Mouse (Mus musculus) gastrocnemius, adult 2 months (tissue): ENCODE data around the gene Rab36. TPM values are rescaled to one million over a fixed set of nuclear protein-coding genes. Genes with fewer than 3 reads are reported as not detected.
A peak's percentile ranks its signal among the peaks of the same experiment; 100 is the strongest.
"Not testable (repeated sequence)": the region's sequence is repeated elsewhere in the genome, so short reads cannot be mapped to it uniquely, and the experiment has no call there.

ENCODE experiments used
- DNase-seq: peaks from one replicate; pipeline ENCODE4 v3.0.0; 2022
- H3K27ac ChIP-seq: fragments of 200-600 bp; 2 replicates; pipeline ENCODE4 v1.8.1; 2022; ENCODE audit warnings: mild to moderate bottlenecking
- H3K4me3 ChIP-seq: fragments of 200-600 bp; 2 replicates; pipeline ENCODE4 v1.8.1; 2022; ENCODE audit warnings: mild to moderate bottlenecking, moderate library complexity
- CTCF ChIP-seq: fragments of 200-600 bp; IDR thresholded peaks from 2 replicates; pipeline ENCODE4 v1.8.1; 2022; ENCODE audit warnings: antibody characterized with exemption, mild to moderate bottlenecking, moderate library complexity
- intact Hi-C: fragments of 180-260 bp; cut with DNase I; formaldehyde crosslinking; loops from one replicate; pipeline ENCODE4 v1.15.1; 2025
- total RNA-seq, 2 experiments: library from RNA; stranded (reverse); gene quantifications; 2 replicates each; pipeline ENCODE4 v1.2.3; 2021

Rab36 gene
- total RNA-seq, 2 experiments from 2014 or later, result 0.47 to 0.59 TPM

GRCm38 (mm10) chr10:75020271-75020670 is 16.6 kb upstream of the Rab36 start:
- no peak for TF ChIP-seq CTCF
- H3K4me3 ChIP-seq, result no peak overlapping the region
- no peak overlapping the region for H3K27ac ChIP-seq
- intact Hi-C loops, result loop anchor here (2.0 kb wide), 1 partner anchor 83 kb away; no protein-coding TSS in a partner anchor
- no peak for DNase-seq

GRCm38 (mm10) chr10:75021138-75021537 is 15.7 kb upstream of the Rab36 start:
- H3K4me3 ChIP-seq, result no peak overlapping the region
- no peak overlapping the region for H3K27ac ChIP-seq
- peak; percentile 71 for DNase-seq
- intact Hi-C loops, result loop anchor here (2.0 kb wide), 1 partner anchor 84 kb away; no protein-coding TSS in a partner anchor
- TF ChIP-seq CTCF, result peak; percentile 91

GRCm38 (mm10) chr10:75026491-75026890 is 10.4 kb upstream of the Rab36 start:
- no peak for TF ChIP-seq CTCF
- DNase-seq, result no peak
- intact Hi-C loops, result no loop called here

GRCm38 (mm10) chr10:75028743-75029142 is 8.1 kb upstream of the Rab36 start:
- Histone ChIP-seq H3K4me3 (no peak overlapping the region), H3K27ac (no peak overlapping the region)
- DNase-seq, result no peak
- no peak for TF ChIP-seq CTCF
- intact Hi-C loops, result no loop called here

More at GRCm38 (mm10) chr10:75026491-75026890, 10.4 kb upstream of the Rab36 start:
- Histone ChIP-seq H3K4me3 (no peak overlapping the region), H3K27ac (no peak overlapping the region)

GRCm38 (mm10) chr10:75029677-75030076 is 7.2 kb upstream of the Rab36 start:
- no peak for DNase-seq
- Histone ChIP-seq H3K4me3 (no peak overlapping the region), H3K27ac (no peak overlapping the region)
- TF ChIP-seq CTCF, result no peak
- intact Hi-C loops, result no loop called here

GRCm38 (mm10) chr10:75030234-75030633 is 6.6 kb upstream of the Rab36 start:
- TF ChIP-seq CTCF, result no peak
- intact Hi-C loops, result no loop called here
- no peak overlapping the region for H3K27ac ChIP-seq
- H3K4me3 ChIP-seq, result no peak overlapping the region
- no peak for DNase-seq

GRCm38 (mm10) chr10:75031345-75032114 is 5.3 kb upstream of the Rab36 start:
- Histone ChIP-seq H3K27ac (no peak overlapping the region), H3K4me3 (no peak overlapping the region)
- DNase-seq, result no peak
- intact Hi-C loops, result no loop called here
- no peak for TF ChIP-seq CTCF

GRCm38 (mm10) chr10:75032395-75032794 is 4.5 kb upstream of the Rab36 start, which contains the start of gene Rsph14:
Rsph14 (minus strand) TSS chr10:75032586.
- peak within 1 kb of the TSS; percentile 23 for H3K4me3 ChIP-seq
- intact Hi-C loops, result no loop called here
- no peak for TF ChIP-seq CTCF
- H3K27ac ChIP-seq, result no peak within 1 kb of the TSS
- DNase-seq, result peak; percentile 89

- DNase-seq, H3K27ac ChIP-seq, intact Hi-C loops, H3K4me3 ChIP-seq: not testable (repeated sequence)
These were observed 5.2 kb downstream of the Rab36 start for GRCm38 (mm10) chr10:75042060-75042459.

GRCm38 (mm10) chr10:75044459-75044858 is 7.6 kb downstream of the Rab36 start:
- TF ChIP-seq CTCF, result no peak
- Histone ChIP-seq H3K27ac (no peak overlapping the region), H3K4me3 (no peak overlapping the region)
- no peak for DNase-seq
- intact Hi-C loops, result no loop called here

GRCm38 (mm10) chr10:75045831-75046230 is 9.0 kb downstream of the Rab36 start:
- no peak overlapping the region for H3K4me3 ChIP-seq
- H3K27ac ChIP-seq, result no peak overlapping the region
- intact Hi-C loops, result no loop called here
- DNase-seq, result no peak
- no peak for TF ChIP-seq CTCF

GRCm38 (mm10) chr10:75048711-75049110 is 11.9 kb downstream of the Rab36 start:
- H3K4me3 ChIP-seq, result no peak overlapping the region
- intact Hi-C loops, result no loop called here
- no peak for DNase-seq
- no peak overlapping the region for H3K27ac ChIP-seq
- TF ChIP-seq CTCF, result no peak

- no peak for TF ChIP-seq CTCF
- no peak overlapping the region for H3K27ac ChIP-seq
- no peak for DNase-seq
- intact Hi-C loops, result no loop called here
- no peak overlapping the region for H3K4me3 ChIP-seq
These were observed 14.7 kb downstream of the Rab36 start for GRCm38 (mm10) chr10:75051364-75052074.
